Mouse (Mus musculus) liver, embryonic 11.5 days (tissue): ENCODE data around the gene Trp53. TPM values are rescaled to one million over a fixed set of nuclear protein-coding genes. Genes with fewer than 3 reads are reported as not detected.
"Not testable (repeated sequence)": the region's sequence is repeated elsewhere in the genome, so short reads cannot be mapped to it uniquely, and the experiment has no call there.

Experiments
- ATAC-seq: fragments of 200-750 bp; cut with Nextera tagmentation; replicated peaks from 2 replicates; pipeline ENCODE4 v1.8.0; 2017; ENCODE audit warnings: moderate number of reproducible peaks, mild to moderate bottlenecking, moderate TSS enrichment, moderate library complexity; ENCODE audit not compliant: low FRiP score
- DNase-seq: peaks from one replicate; pipeline ENCODE4 v3.0.0-alpha.2; 2017; ENCODE audit warnings: low spot score
- H3K27ac ChIP-seq: fragments of 300-500 bp; sonication (generic); 2 replicates; pipeline ENCODE4 v1.5.1; 2014; ENCODE audit warnings: mild to moderate bottlenecking, low read depth, low read length, control low read depth
- H3K27me3 ChIP-seq: fragments of 300-500 bp; sonication (generic); replicated peaks from 2 replicates; pipeline ENCODE4 v1.6.1; 2014; ENCODE audit warnings: low read length, mixed read lengths; ENCODE audit not compliant: control insufficient read depth, insufficient read depth
- H3K36me3 ChIP-seq: fragments of 300-500 bp; sonication (generic); 2 replicates; pipeline ENCODE4 v1.6.1; 2014; ENCODE audit warnings: mild to moderate bottlenecking, low read length, moderate library complexity, mixed read lengths; ENCODE audit not compliant: control insufficient read depth, insufficient read depth
- H3K4me1 ChIP-seq: fragments of 300-500 bp; sonication (generic); replicated peaks from 2 replicates; pipeline ENCODE4 v1.6.1; 2014; ENCODE audit warnings: low read length, mixed read lengths; ENCODE audit not compliant: control insufficient read depth, insufficient read depth
- H3K4me2 ChIP-seq: fragments of 300-500 bp; sonication (generic); 2 replicates; pipeline ENCODE4 v1.6.1; 2014; ENCODE audit warnings: mild to moderate bottlenecking, control low read depth, moderate library complexity
- H3K4me3 ChIP-seq: fragments of 300-500 bp; sonication (generic); 2 replicates; pipeline ENCODE4 v1.5.1; 2014; ENCODE audit warnings: low read depth, low read length, control low read depth
- H3K9ac ChIP-seq: fragments of 300-500 bp; sonication (generic); 2 replicates; pipeline ENCODE4 v1.6.1; 2014; ENCODE audit warnings: low read depth, low read length, control low read depth
- H3K9me3 ChIP-seq: fragments of 300-500 bp; sonication (generic); 2 replicates; pipeline ENCODE4 v1.6.1; 2016; ENCODE audit warnings: low read length, inconsistent platforms, mixed read lengths; ENCODE audit not compliant: control insufficient read depth
- WGBS: fragments of 180-500 bp; shearing (Covaris S2); extraction: QIAGEN DNeasy Blood & Tissue Kit; methylation state at CpG from one replicate; pipeline ENCODE4 v1.1.7; 2014; 5-methylcytosine and 5-hydroxymethylcytosine counted together
- polyA plus RNA-seq: library from polyadenylated mRNA; unstranded; fragments of >200 nt; fragmentation: Nextera tagmentation; extraction: Ambion mirVana; gene quantifications from 2 replicates; pipeline ENCODE4 v1.2.1, GENCODE M21; 2014

Trp53 gene
- polyA plus RNA-seq, 1 experiment from 2014 or later, result 196 TPM

GRCm38 (mm10) chr11:69606832-69607231 lies 26.7 kb downstream of the Trp53 start:
- no peak overlapping the region for H3K27ac ChIP-seq
- H3K27me3 ChIP-seq, result no peaks in the 10 kb centered on the region; the same call in 1 of the 2 replicates
- no peak overlapping the region for H3K4me2 ChIP-seq
- no peaks in the 10 kb centered on the region for H3K36me3 ChIP-seq
- no peak overlapping the region for H3K9ac ChIP-seq
- DNase-seq, result no peak
- WGBS, result 74% methylated on average over 2 of the region's 2 CpGs
- ATAC-seq, result no peak
- no peaks in the 10 kb centered on the region for H3K9me3 ChIP-seq
- H3K4me1 ChIP-seq, result peaks cover 55% of the 10 kb centered on the region
- H3K4me3 ChIP-seq, result no peak overlapping the region

GRCm38 (mm10) chr11:69608525-69608924 lies 28.4 kb downstream of the Trp53 start:
- no peak for DNase-seq
- Histone ChIP-seq H3K4me1 (peaks cover 49% of the 10 kb centered on the region), H3K4me2 (no peak overlapping the region; the same call in 1 of the 2 replicates), H3K9me3 (no peaks in the 10 kb centered on the region), H3K27ac (peak overlapping the region; percentile 95), H3K9ac (no peak overlapping the region), H3K36me3 (no peaks in the 10 kb centered on the region), H3K4me3 (no peak overlapping the region), H3K27me3 (no peaks in the 10 kb centered on the region; the same call in 1 of the 2 replicates)
- WGBS, result 59% methylated on average over 3 of the region's 3 CpGs
- ATAC-seq, result peak; percentile 46

GRCm38 (mm10) chr11:69609416-69609815 lies 29.3 kb downstream of the Trp53 start:
- Histone ChIP-seq H3K27ac (peak overlapping the region; percentile 95), H3K36me3 (no peaks in the 10 kb centered on the region), H3K4me2 (peak overlapping the region; percentile 49), H3K9me3 (no peaks in the 10 kb centered on the region), H3K27me3 (no peaks in the 10 kb centered on the region), H3K9ac (peak overlapping the region; percentile 46), H3K4me1 (peaks cover 43% of the 10 kb centered on the region), H3K4me3 (no peak overlapping the region)
- WGBS, result 30% methylated on average over 7 of the region's 7 CpGs
- ATAC-seq (peak; percentile 51), DNase-seq (no peak)

DNA sequence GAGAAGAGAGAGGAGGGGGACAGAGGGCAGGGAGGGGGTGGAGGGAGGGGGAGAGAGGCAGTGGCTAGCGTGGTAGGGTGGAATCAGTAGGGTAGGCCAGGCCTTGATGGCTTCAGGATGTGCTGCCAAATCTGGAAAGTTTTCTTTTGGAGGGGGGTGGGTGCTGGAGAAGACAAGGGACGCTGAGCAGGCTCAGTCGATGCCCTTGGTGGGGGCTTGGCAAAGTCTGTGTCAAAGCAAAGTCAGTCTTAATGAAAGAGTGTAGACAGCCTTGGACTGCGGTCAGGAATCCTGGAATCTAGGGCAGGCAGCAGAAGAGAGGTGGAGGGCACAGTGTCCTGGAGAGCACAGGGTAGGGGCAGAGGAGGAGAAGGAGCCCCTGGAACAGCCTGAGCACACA lies 30.7 kb downstream of the Trp53 start:
- Histone ChIP-seq H3K27me3 (no peaks in the 10 kb centered on the region), H3K27ac (no peak overlapping the region), H3K36me3 (no peaks in the 10 kb centered on the region), H3K4me2 (no peak overlapping the region), H3K9ac (no peak overlapping the region), H3K4me1 (peaks cover 38% of the 10 kb centered on the region), H3K9me3 (no peaks in the 10 kb centered on the region), H3K4me3 (no peak overlapping the region)
- DNase-seq (no peak), ATAC-seq (no peak)
- WGBS, result 68% methylated on average over 4 of the region's 4 CpGs

DNA sequence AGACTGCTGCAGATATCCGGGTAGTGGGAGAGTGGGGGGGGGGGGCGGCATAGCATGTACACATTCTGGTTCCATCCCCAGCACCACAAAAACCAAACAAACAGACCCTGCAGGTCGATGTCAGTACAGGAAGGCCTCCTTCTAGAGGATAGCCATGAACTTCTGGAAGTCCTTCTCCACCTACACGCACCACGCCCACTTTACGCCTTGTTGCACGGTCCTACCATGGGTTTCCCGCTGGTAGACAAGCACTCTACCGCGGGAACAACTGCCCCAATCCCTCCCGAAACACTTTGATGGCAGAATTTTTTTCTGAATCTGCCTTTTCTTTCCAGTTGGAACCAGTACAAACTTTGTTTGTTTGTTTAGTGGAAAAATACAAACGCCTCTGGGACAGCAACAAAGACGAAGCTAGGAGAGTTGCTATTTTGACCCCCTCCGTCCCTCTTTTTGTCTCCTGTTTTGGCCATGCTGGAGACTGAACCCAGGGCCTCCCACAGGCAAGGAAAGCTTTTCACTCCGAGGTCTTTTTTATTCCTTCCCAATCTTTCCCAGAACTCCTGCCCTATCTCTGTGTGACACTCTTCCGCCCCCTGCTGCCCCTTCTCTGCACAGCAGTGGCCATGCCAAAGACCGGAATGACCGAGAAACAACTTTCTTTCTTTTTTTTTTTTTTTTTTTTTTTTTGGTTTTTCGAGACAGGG lies 33.5 kb downstream of the Trp53 start:
- 10% methylated on average over 19 of the region's 19 CpGs for WGBS

DNA sequence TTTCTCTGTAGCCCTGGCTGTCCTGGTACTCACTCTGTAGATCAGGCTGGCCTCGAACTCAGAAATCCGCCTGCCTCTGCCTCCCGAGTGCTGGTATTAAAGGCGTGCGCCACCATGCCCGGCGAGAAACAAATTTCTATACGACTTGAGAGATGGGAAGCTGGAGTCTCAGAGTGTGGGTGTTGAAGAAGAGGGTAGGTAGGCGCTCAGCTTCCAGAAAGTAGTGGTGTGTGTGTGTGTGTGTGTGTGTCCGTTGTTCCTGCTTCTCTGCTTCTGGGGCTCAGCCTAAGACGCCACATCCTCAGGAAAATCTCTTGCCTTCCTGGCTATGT lies 34.1 kb downstream of the Trp53 start:
- H3K4me1 ChIP-seq, result peaks cover 27% of the 10 kb centered on the region

More for the DNA sequence above, 33.5 kb downstream of the Trp53 start:
- peak; percentile 55; the same call in 1 of the 2 replicates for ATAC-seq
- peak overlapping the region; percentile 43 for H3K4me3 ChIP-seq
- peak; percentile 77 for DNase-seq
- peak overlapping the region; percentile 63 for H3K9ac ChIP-seq
- H3K9me3 ChIP-seq, result no peaks in the 10 kb centered on the region
- H3K36me3 ChIP-seq, result no peaks in the 10 kb centered on the region
- no peak overlapping the region for H3K27ac ChIP-seq
- H3K4me2 ChIP-seq, result peak overlapping the region; percentile 83
- H3K4me1 ChIP-seq, result peaks cover 32% of the 10 kb centered on the region
- no peaks in the 10 kb centered on the region for H3K27me3 ChIP-seq

GRCm38 (mm10) chr11:69616781-69617180 lies 36.6 kb downstream of the Trp53 start:
- no peak for ATAC-seq
- no peaks in the 10 kb centered on the region for H3K9me3 ChIP-seq
- H3K4me3 ChIP-seq, result peak overlapping the region; percentile 11
- peak overlapping the region; percentile 51 for H3K4me2 ChIP-seq
- no peak for DNase-seq
- no peaks in the 10 kb centered on the region for H3K27me3 ChIP-seq
- no peak overlapping the region for H3K27ac ChIP-seq
- H3K36me3 ChIP-seq, result no peaks in the 10 kb centered on the region
- peaks cover 30% of the 10 kb centered on the region for H3K4me1 ChIP-seq
- WGBS, result 48% methylated on average over 10 of the region's 10 CpGs
- H3K9ac ChIP-seq, result no peak overlapping the region

More for the DNA sequence above, 34.1 kb downstream of the Trp53 start:
- Histone ChIP-seq H3K4me2 (peak overlapping the region; percentile 83), H3K4me3 (peak overlapping the region; percentile 43)
- H3K36me3 ChIP-seq, H3K27ac ChIP-seq, H3K9me3 ChIP-seq, H3K27me3 ChIP-seq, DNase-seq, H3K9ac ChIP-seq, ATAC-seq: not testable (repeated sequence)
- 49% methylated on average over 11 of the region's 11 CpGs for WGBS

- ATAC-seq (no peak; the same call in 1 of the 2 replicates), DNase-seq (no peak)
- H3K4me2 ChIP-seq, result peak within 1 kb of the TSS; percentile 51
- peak within 1 kb of the TSS; percentile 54 for H3K27ac ChIP-seq
- peaks cover 30% of the 10 kb centered on the region for H3K4me1 ChIP-seq
- no peaks in the 10 kb centered on the region for H3K36me3 ChIP-seq
- no peaks in the 10 kb centered on the region for H3K27me3 ChIP-seq
- peak within 1 kb of the TSS; percentile 11 for H3K4me3 ChIP-seq
- 45% methylated on average over 5 of the region's 5 CpGs for WGBS
- peak within 1 kb of the TSS; percentile 50 for H3K9ac ChIP-seq
- H3K9me3 ChIP-seq, result no peaks in the 10 kb centered on the region
Observed at GRCm38 (mm10) chr11:69617805-69618204, 37.6 kb downstream of the Trp53 start, which contains the start of gene Shbg. Shbg (minus strand) TSS chr11:69617905.
